In the genomic region with DNA sequence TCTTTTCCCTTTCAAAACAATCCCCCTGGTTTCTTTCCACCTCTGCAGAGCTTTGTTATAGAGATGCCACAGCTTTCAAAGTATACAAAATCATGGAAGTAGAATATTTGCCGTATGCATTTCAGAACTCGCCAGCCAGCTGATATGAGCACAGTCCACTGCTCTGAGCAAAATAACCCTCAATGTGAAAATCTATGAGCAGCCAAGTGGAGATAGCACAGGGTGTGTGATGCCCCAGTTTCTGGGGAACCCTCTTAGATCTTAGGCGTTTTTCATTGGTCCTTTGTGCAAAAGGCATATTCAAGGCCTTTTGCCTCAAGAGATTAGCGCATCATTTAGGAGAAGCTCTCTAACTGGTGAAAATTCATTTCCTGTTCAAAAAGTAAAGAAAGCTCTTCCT, we compare ENCODE assay signal across 34 mouse cellular contexts.
"Had no signal": no experiment of that assay in that cellular context is flagged by ENCODE, and none has a peak within 500 bp of the region (broad histone marks: within the 10 kb centered on the region; RNA-seq: fewer than 3 reads in every experiment).

No protein-coding gene starts in this region.

- H3K9me3 ChIP-seq: heart, embryonic 12.5 days; heart, embryonic 13.5 days; heart, embryonic 15.5 days; hindbrain, embryonic 10.5 days; hindbrain, embryonic 12.5 days; hindbrain, embryonic 13.5 days; hindbrain, embryonic 15.5 days; intestine, embryonic 15.5 days; kidney, embryonic 15.5 days had no signal

- DNase-seq: heart, postnatal 10 days; heart, postnatal 14 days; heart, postnatal 36 days; heart, postnatal 4 days; kidney, adult 11 months; kidney, adult 18-20 months; kidney, adult 2 months; kidney, adult 8-10 months; kidney, adult 9 months; kidney, postnatal 10 days; kidney, postnatal 14 days; kidney, postnatal 25 days; kidney, postnatal 36 days; kidney, postnatal 4 days; layer of hippocampus, adult 9-11 months; layer of hippocampus, postnatal 36 days had no signal

- H3K4me1 ChIP-seq: heart, embryonic 15.5 days; hindbrain, embryonic 10.5 days; hindbrain, embryonic 12.5 days; hindbrain, embryonic 13.5 days; hindbrain, embryonic 15.5 days; intestine, embryonic 15.5 days; kidney, embryonic 15.5 days had no signal

- ATAC-seq: hindbrain, embryonic 16.5 days; hindbrain, postnatal 0 days; inflammation-experienced regulatory T-cells, adult 6 months; intestine, embryonic 15.5 days; intestine, embryonic 16.5 days; intestine, postnatal 0 days had no signal

- H3K4me3 ChIP-seq: heart, embryonic 12.5 days; heart, embryonic 13.5 days; heart, embryonic 15.5 days; hindbrain, embryonic 10.5 days; hindbrain, embryonic 12.5 days; hindbrain, embryonic 13.5 days; hindbrain, embryonic 15.5 days; intestine, embryonic 15.5 days; kidney, embryonic 15.5 days; layer of hippocampus, adult 2 months; left cerebral cortex, adult 2 months had no signal

- H3K27ac ChIP-seq: heart, embryonic 13.5 days; heart, embryonic 15.5 days; hindbrain, embryonic 10.5 days; hindbrain, embryonic 12.5 days; hindbrain, embryonic 13.5 days; hindbrain, embryonic 14.5 days; hindbrain, embryonic 15.5 days; hindbrain, postnatal 0 days; intestine, embryonic 15.5 days; kidney, embryonic 15.5 days; kidney, postnatal 0 days; layer of hippocampus, adult 2 months; left cerebral cortex, adult 2 months had no signal

- H3K27me3 ChIP-seq: heart, embryonic 12.5 days; heart, embryonic 13.5 days; heart, embryonic 15.5 days; hindbrain, embryonic 12.5 days; hindbrain, embryonic 13.5 days; hindbrain, embryonic 15.5 days; intestine, embryonic 15.5 days; kidney, embryonic 15.5 days had no signal

- H3K36me3 ChIP-seq: heart, embryonic 12.5 days; heart, embryonic 15.5 days; hindbrain, embryonic 10.5 days; hindbrain, embryonic 12.5 days; hindbrain, embryonic 13.5 days; hindbrain, embryonic 15.5 days; intestine, embryonic 15.5 days had no signal
